Mouse (Mus musculus) spleen, postnatal 36 days (tissue): ENCODE data around the gene Eras.
"Not testable (repeated sequence)": the region's sequence is repeated elsewhere in the genome, so short reads cannot be mapped to it uniquely, and the experiment has no call there.

Experiments
- DNase-seq, 2 experiments: peaks; one replicate each; pipeline ENCODE4 v3.0.0; 2022; ENCODE audit warnings: low spot score in 2 of 2, mixed read lengths in 1 of 2

The Eras gene

GRCm38 (mm10) chrX:7910473-7910872 lies 17.9 kb downstream of the Eras start:
- DNase-seq, result no peak

GRCm38 (mm10) chrX:7909242-7909641 lies 19.2 kb downstream of the Eras start, which contains the start of gene Gm10490:
Gm10490 (plus strand) TSS chrX:7909542.
- DNase-seq, result not testable (repeated sequence)

GRCm38 (mm10) chrX:7907735-7908134 lies 20.7 kb downstream of the Eras start, which contains the start of gene Gm10491:
Gm10491 (minus strand) TSS chrX:7907835.
- DNase-seq, result no peak

GRCm38 (mm10) chrX:7904441-7904840 lies 24.0 kb downstream of the Eras start:
- DNase-seq, result no peak

- DNase-seq, result peak; percentile 89 to 91
These were observed 29.2 kb downstream of the Eras start, which contains the start of the genes Pqbp1 and Timm17b for GRCm38 (mm10) chrX:7898880-7899874. Pqbp1 (minus strand) TSS chrX:7899269. Timm17b (plus strand) TSS chrX:7899357.

- DNase-seq, result peak; percentile 35 to 45
These were observed 30.2 kb downstream of the Eras start for GRCm38 (mm10) chrX:7898211-7898610.

GRCm38 (mm10) chrX:7883841-7884567 lies 44.4 kb downstream of the Eras start, which contains the start of gene Slc35a2:
Slc35a2 (plus strand) TSS chrX:7884028.
- peak; percentile 81 to 84 for DNase-seq

- DNase-seq, result peak; percentile 77 to 78
These were observed 48.6 kb downstream of the Eras start for GRCm38 (mm10) chrX:7879819-7880218.

- no peak for DNase-seq
These were observed 49.9 kb downstream of the Eras start for GRCm38 (mm10) chrX:7878495-7878894.

- peak; percentile 90 to 91 for DNase-seq
These were observed 50.4 kb downstream of the Eras start, which contains the start of gene Pim2 for GRCm38 (mm10) chrX:7878007-7878419. Pim2 (plus strand) TSS chrX:7878262.
